Comparison of ENCODE assay signal across 11 mouse cellular contexts in the genomic region with DNA sequence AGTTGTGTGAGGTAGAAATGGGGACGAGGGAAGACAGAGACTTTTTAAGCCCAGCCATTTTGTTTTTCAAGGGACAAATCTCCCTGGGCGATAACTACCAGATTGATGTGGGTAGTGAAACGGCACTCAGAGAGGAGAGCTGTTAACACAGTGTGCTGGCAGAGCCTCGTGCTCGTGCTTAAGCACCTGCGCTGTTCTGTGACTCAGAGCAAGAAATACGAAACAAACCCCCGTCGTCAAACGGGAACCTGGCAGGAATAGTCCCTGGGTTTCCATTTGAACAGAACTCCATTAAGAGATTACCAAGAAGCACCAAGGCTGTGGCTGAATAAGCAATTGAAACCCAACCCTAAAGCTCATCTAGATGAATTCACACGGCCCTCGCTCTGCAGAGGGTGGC.
DNase-seq lines count a peak whose midpoint lies in the region; ATAC-seq and TF ChIP-seq lines count a peak whose summit lies in the region.
"Had no signal": no experiment of that assay in that cellular context is flagged by ENCODE, and none has a peak within 500 bp of the region (broad histone marks: within the 10 kb centered on the region; RNA-seq: fewer than 3 reads in every experiment).

No protein-coding gene starts in this region.

- H3K4me3 ChIP-seq in heart, embryonic 15.5 days: no peak overlapping the region
- no peak overlapping the region for H3K4me3 ChIP-seq in heart, embryonic 10.5 days
- no peak overlapping the region for H3K4me3 ChIP-seq in midbrain, postnatal 0 days (ENCODE audit: low read depth, low read length)
- H3K4me3 ChIP-seq in midbrain, embryonic 10.5 days: no peak overlapping the region
- H3K4me3 ChIP-seq: erythroblast, embryonic 14.5 days; stomach, embryonic 15.5 days had no signal

- H3K27me3 ChIP-seq in heart, embryonic 15.5 days: 0 out of 2 replicates have a peak, but pooled peaks cover 5% of the 10 kb centered on the region
- no peaks in the 10 kb centered on the region for H3K27me3 ChIP-seq in heart, embryonic 10.5 days (ENCODE audit: insufficient read depth, poor library complexity, severe bottlenecking)
- H3K27me3 ChIP-seq in midbrain, postnatal 0 days (ENCODE audit: insufficient read depth, low read length): no peaks in the 10 kb centered on the region
- no peaks in the 10 kb centered on the region for H3K27me3 ChIP-seq in midbrain, embryonic 10.5 days (ENCODE audit: low read depth, poor library complexity, severe bottlenecking)
- H3K27me3 ChIP-seq: stomach, embryonic 15.5 days had no signal

- H3K4me2 ChIP-seq in heart, embryonic 15.5 days: peak overlapping the region; percentile 29; the same call in 1 of the 2 replicates
- H3K4me2 ChIP-seq in midbrain, postnatal 0 days (ENCODE audit: low read depth, low read length, poor library complexity, severe bottlenecking): no peak overlapping the region
- H3K4me2 ChIP-seq: stomach, embryonic 15.5 days had no signal

- H3K27ac ChIP-seq in heart, embryonic 15.5 days: no peak overlapping the region
- no peak overlapping the region for H3K27ac ChIP-seq in heart, embryonic 10.5 days
- H3K27ac ChIP-seq in midbrain, postnatal 0 days (ENCODE audit: low read depth, low read length): no peak overlapping the region
- no peak overlapping the region for H3K27ac ChIP-seq in midbrain, embryonic 10.5 days (replicated peaks)
- H3K27ac ChIP-seq: macrophage; stomach, embryonic 15.5 days had no signal

- H3K9ac ChIP-seq in heart, embryonic 15.5 days: no peak overlapping the region
- H3K9ac ChIP-seq in midbrain, postnatal 0 days (replicated peaks; ENCODE audit: low read length, poor library complexity, severe bottlenecking): no peak overlapping the region
- H3K9ac ChIP-seq: stomach, embryonic 15.5 days had no signal

- TF ChIP-seq CTCF in midbrain, postnatal 0 days (IDR thresholded peaks at IDR 0.05): no peak

- WGBS in heart, embryonic 15.5 days: 42% methylated on average over 12 of the region's 12 CpGs
- 57% methylated on average over 12 of the region's 12 CpGs for WGBS in heart, embryonic 10.5 days
- 47% methylated on average over 12 of the region's 12 CpGs for WGBS in midbrain, postnatal 0 days
- WGBS in midbrain, embryonic 10.5 days: 66% methylated on average over 12 of the region's 12 CpGs

- peak; percentile 19 for DNase-seq in cerebellum, adult 11-12 months
- no peak for DNase-seq in heart, embryonic 10.5 days (ENCODE audit: low spot score)
- DNase-seq in midbrain, postnatal 0 days (ENCODE audit: low spot score): peak; percentile 39
- DNase-seq in midbrain, embryonic 10.5 days (ENCODE audit: low spot score): no peak
- DNase-seq in right cerebral cortex, postnatal 25 days: peak; percentile 80
- no peak for DNase-seq in Muller cell, postnatal 12 days (ENCODE audit: inconsistent ontology term)

- peaks cover 7% of the 10 kb centered on the region for H3K4me1 ChIP-seq in heart, embryonic 15.5 days (replicated peaks)
- peaks cover 36% of the 10 kb centered on the region for H3K4me1 ChIP-seq in heart, embryonic 10.5 days
- no peaks in the 10 kb centered on the region; the same call in 1 of the 2 replicates for H3K4me1 ChIP-seq in midbrain, postnatal 0 days (ENCODE audit: insufficient read depth, low read length)
- H3K4me1 ChIP-seq in midbrain, embryonic 10.5 days: peaks cover 39% of the 10 kb centered on the region
- H3K4me1 ChIP-seq: stomach, embryonic 15.5 days had no signal

- H3K36me3 ChIP-seq in heart, embryonic 15.5 days: no peaks in the 10 kb centered on the region
- H3K36me3 ChIP-seq in heart, embryonic 10.5 days: no peaks in the 10 kb centered on the region
- H3K36me3 ChIP-seq in midbrain, postnatal 0 days (ENCODE audit: insufficient read depth, low read length): no peaks in the 10 kb centered on the region
- H3K36me3 ChIP-seq in midbrain, embryonic 10.5 days: no peaks in the 10 kb centered on the region
- H3K36me3 ChIP-seq: stomach, embryonic 15.5 days had no signal

- H3K9me3 ChIP-seq in heart, embryonic 15.5 days (replicated peaks): no peaks in the 10 kb centered on the region
- no peaks in the 10 kb centered on the region for H3K9me3 ChIP-seq in heart, embryonic 10.5 days
- no peaks in the 10 kb centered on the region for H3K9me3 ChIP-seq in midbrain, postnatal 0 days (ENCODE audit: low read length)
- H3K9me3 ChIP-seq in midbrain, embryonic 10.5 days (replicated peaks): no peaks in the 10 kb centered on the region
- H3K9me3 ChIP-seq: stomach, embryonic 15.5 days had no signal

- no peak; the same call in 1 of the 2 replicates for ATAC-seq in cerebellum, adult (ENCODE audit: insufficient number of reproducible peaks, low FRiP score, low TSS enrichment)
- no peak for ATAC-seq in heart, embryonic 15.5 days (replicated peaks; ENCODE audit: insufficient number of reproducible peaks, insufficient read depth, low FRiP score, low read depth)
- no peak for ATAC-seq in midbrain, postnatal 0 days (ENCODE audit: low FRiP score)

Comparison
In these comparisons a context has a peak if more than half of its experiments do, and no peak if none do; other contexts are left out.
1. DNase-seq: peak in cerebellum, adult 11-12 months (single experiment), midbrain, postnatal 0 days (single experiment) and right cerebral cortex, postnatal 25 days (single experiment); none in heart, embryonic 10.5 days (single experiment), midbrain, embryonic 10.5 days (single experiment) and Muller cell, postnatal 12 days (single experiment).